Mouse (Mus musculus): Measurements from ENCODE around the gene Rhox3c. TPM values are rescaled to one million over a fixed set of nuclear protein-coding genes. Genes with fewer than 3 reads are reported as not detected.
"Not testable (repeated sequence)": the region's sequence is repeated elsewhere in the genome, so short reads cannot be mapped to it uniquely, and the experiment has no call there.

Rhox3c gene
- total RNA-seq (2021) = under 1 TPM in 1 of 2 experiments, not detected in 1; 0.78 TPM
- long read RNA-seq, experiment 1 = 0 reads
- long read RNA-seq, experiment 2 = 0 reads

DNA sequence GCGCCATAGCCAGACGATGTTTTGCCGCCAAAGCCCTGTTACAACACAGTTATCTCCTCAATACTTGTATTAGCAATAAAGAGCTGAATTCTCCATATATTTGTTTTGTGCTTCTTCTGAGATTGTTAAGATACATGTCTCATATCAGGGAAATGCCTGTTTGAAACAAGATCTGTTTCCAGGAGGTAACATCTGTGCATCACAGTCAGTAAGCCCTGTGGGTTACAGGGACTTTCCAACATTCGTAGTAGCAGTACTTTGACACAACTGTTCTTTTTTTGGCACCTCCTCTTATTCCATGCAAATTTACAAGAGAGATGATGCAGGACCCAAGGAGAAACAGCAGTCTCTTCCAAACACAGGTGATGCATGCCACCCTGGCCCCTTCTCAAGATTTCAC lies at the start of gene Rhox3c:
Gene Rhox3c, plus strand, starts transcription at position 301 of the 400 bp plus-strand sequence.
- not testable (repeated sequence) for DNase-seq (ENCODE audit: low spot score in 2 of 2)

DNA sequence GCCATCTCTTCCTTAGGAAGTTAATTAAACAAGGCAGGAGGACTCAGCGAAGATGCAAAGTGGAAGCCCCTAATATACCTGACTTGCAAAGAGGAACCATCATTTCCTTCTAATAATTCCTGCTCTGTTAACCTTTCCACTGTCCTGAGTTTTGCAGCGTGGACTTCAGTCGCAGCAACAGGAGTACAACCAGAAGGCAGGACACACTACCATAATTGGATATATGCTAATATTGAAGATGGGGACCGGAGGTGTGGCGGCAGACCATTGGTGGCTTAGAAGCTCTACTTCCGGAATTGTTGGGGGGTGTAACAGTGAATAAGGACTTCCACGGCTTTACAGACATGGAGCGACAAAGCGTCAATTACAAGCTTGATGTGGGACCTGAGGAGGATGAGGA lies 46.6 kb upstream of the Rhox3c start, which contains the start of gene Rhox2b:
Gene Rhox2b, plus strand, starts transcription at position 301 of the 400 bp plus-strand sequence.
- not testable (repeated sequence) for DNase-seq (ENCODE audit: low spot score in 2 of 2)

DNA sequence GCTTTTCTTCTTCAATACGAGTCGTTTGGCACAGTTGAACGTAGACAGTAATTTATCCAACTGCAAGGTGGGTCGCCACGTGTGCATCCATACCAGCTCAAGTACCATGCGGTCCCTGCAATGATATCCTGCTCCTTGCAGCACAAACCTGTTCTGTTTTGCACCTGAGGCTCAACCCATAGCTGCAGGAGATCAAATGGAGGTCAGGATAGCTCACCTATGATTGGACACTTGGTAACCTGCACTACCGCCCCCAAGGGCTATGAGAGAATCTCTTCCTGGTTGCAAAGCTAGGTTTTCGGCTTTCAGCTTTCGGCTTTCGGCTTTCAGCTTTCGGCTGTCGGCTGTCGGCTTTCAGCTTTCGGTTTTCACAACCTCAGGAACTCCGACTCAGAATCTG lies 26.2 kb upstream of the Rhox3c start, which contains the start of gene Rhox4b:
Gene Rhox4b, plus strand, starts transcription at position 301 of the 400 bp plus-strand sequence.
- not testable (repeated sequence) for DNase-seq (ENCODE audit: low spot score in 2 of 2)

DNA sequence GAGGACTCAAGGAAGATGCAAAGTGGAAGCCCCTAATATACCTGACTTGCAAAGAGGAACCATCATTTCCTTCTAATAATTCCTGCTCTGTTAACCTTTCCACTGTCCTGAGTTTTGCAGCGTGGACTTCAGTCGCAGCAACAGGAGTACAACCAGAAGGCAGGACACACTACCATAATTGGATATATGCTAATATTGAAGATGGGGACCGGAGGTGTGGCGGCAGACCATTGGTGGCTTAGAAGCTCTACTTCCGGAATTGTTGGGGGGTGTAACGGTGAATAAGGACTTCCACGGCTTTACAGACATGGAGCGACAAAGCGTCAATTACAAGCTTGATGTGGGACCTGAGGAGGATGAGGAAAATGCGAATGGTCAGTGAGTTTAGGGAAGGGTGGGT lies 5.0 kb upstream of the Rhox3c start, which contains the start of gene Rhox2c:
Gene Rhox2c, plus strand, starts transcription at position 301 of the 400 bp plus-strand sequence.
- DNase-seq (ENCODE audit: low spot score in 2 of 2) = not testable (repeated sequence)

DNA sequence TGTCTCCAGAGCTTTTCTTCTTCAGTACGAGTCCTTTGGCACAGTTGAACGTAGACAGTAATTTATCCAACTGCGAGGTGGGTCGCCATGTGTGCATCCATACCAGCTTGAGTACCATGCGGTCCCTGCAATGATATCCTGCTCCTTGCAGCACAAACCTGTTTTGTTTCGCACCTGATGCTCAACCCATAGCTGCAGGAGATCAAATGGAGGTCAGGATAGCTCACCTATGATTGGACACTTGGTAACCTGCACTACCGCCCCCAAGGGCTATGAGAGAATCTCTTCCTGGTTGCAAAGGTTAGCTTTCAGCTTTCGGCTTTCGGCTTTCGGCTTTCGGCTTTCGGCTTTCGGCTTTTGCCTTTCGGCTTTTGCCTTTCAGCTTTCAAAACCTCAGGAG lies 21.7 kb downstream of the Rhox3c start, which contains the start of gene Rhox4c:
Gene Rhox4c, plus strand, starts transcription at position 301 of the 400 bp plus-strand sequence.
- DNase-seq (ENCODE audit: low spot score in 2 of 2) = not testable (repeated sequence)

DNA sequence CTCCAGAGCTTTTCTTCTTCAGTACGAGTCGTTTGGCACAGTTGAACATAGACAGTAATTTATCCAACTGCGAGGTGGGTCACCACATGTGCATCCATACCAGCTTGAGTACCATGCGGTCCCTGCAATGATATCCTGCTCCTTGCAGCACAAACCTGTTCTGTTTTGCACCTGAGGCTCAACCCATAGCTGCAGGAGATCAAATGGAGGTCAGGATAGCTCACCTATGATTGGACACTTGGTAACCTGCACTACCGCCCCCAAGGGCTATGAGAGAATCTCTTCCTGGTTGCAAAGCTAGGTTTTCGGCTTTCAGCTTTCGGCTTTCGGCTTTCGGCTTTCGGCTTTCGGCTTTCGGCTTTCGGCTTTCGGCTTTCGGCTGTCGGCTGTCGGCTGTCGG lies 55.7 kb downstream of the Rhox3c start, which contains the start of gene Rhox4d:
Gene Rhox4d, plus strand, starts transcription at position 301 of the 400 bp plus-strand sequence.
- DNase-seq (ENCODE audit: low spot score in 2 of 2) = not testable (repeated sequence)

Other genes with a start within 250 kb of the Rhox3c start
- gene Gm9, start 247.5 kb upstream of the Rhox3c start, total RNA-seq (2021) = not detected
- not detected for gene Rhox1, start 236.3 kb upstream of the Rhox3c start, total RNA-seq (2021)
- gene Rhox2a, start 213.6 kb upstream of the Rhox3c start, total RNA-seq (2021) = not detected
- not detected for gene Rhox3a, start 208.7 kb upstream of the Rhox3c start, total RNA-seq (2021)
- gene Rhox4a, start 193.2 kb upstream of the Rhox3c start, total RNA-seq (2021) = not detected
- gene Rhox3a2, start 78.6 kb upstream of the Rhox3c start, total RNA-seq (2021) = under 1 TPM in 1 of 2 experiments, not detected in 1; 0.91 TPM
- gene Rhox4a2, start 67.7 kb upstream of the Rhox3c start, total RNA-seq (2021) = not detected
- gene Rhox2b, start 46.5 kb upstream of the Rhox3c start, total RNA-seq (2021) = not detected
- gene Rhox4b, start 26.1 kb upstream of the Rhox3c start, total RNA-seq (2021) = not detected
- gene Rhox2c, start 4.9 kb upstream of the Rhox3c start, total RNA-seq (2021) = not detected
- not detected for gene Rhox4c, start 21.8 kb downstream of the Rhox3c start, total RNA-seq (2021)
- gene Rhox2d, start 34.8 kb downstream of the Rhox3c start, total RNA-seq (2021) = not detected
- not detected for gene Rhox4d, start 55.8 kb downstream of the Rhox3c start, total RNA-seq (2021)
- gene Rhox2e, start 71.9 kb downstream of the Rhox3c start, total RNA-seq (2021) = not detected
- gene Rhox3e, start 83.4 kb downstream of the Rhox3c start, total RNA-seq (2021) = not detected
- not detected for gene Rhox4e, start 98.8 kb downstream of the Rhox3c start, total RNA-seq (2021)
- gene Rhox2f, start 112.8 kb downstream of the Rhox3c start, total RNA-seq (2021) = not detected
- not detected for gene Rhox3f, start 122.4 kb downstream of the Rhox3c start, total RNA-seq (2021)
- not detected for gene Rhox4f, start 149.1 kb downstream of the Rhox3c start, total RNA-seq (2021)
- not detected for gene Rhox3g, start 170.0 kb downstream of the Rhox3c start, total RNA-seq (2021)
- gene Rhox2g, start 184.9 kb downstream of the Rhox3c start, total RNA-seq (2021) = not detected
- not detected for gene Rhox4g, start 192.7 kb downstream of the Rhox3c start, total RNA-seq (2021)
- gene Rhox3h, start 210.2 kb downstream of the Rhox3c start, total RNA-seq (2021) = under 1 TPM; 0.29 to 0.36 TPM
- gene Rhox2h, start 214.7 kb downstream of the Rhox3c start, total RNA-seq (2021) = not detected

Measured in gastrocnemius, postnatal 4 days (tissue).